Mouse (Mus musculus): ENCODE results near the gene Pex5. TPM values are rescaled to one million over a fixed set of nuclear protein-coding genes. Genes with fewer than 3 reads are reported as not detected.

Gene Pex5
- polyA plus RNA-seq (2015; fragmentation: Nextera tagmentation; extraction: Ambion mirVana) = 35.5 and 39.1 TPM in 2 replicates

DNA sequence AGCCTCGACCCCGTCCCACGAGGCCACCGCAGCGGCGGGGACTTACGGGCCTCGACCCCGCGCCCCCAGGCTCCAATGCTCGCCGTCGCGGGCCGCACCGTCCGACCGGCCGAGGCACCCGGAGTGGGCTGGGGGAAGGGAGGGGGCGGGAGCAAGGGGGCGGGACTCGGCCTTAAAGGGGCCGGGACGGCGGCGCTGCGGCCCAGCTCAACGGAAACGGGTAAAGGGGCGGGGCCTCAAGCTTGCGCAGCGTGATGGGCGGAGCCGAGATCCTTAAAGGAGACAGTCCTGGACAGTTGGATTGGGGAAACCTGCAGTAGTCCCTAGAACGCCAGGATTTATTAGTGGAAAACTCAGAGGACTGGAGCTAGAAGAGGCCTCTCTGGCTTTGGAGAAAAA, at the start of gene Pex5:
Gene Pex5 (minus strand): TSS at position 141 of the 399 bp plus-strand sequence.
- Histone ChIP-seq H3K27me3 (no peaks in the 10 kb centered on the region), H3K4me3 (peak within 1 kb of the TSS; percentile 92), H3K27ac (peak within 1 kb of the TSS; percentile 76), H3K9ac (peak within 1 kb of the TSS; percentile 91), H3K4me1 (peaks cover 16% of the 10 kb centered on the region), H3K9me3 (no peaks in the 10 kb centered on the region), H3K4me2 (peak within 1 kb of the TSS; percentile 68), H3K36me3 (peaks cover 13% of the 10 kb centered on the region)
- WGBS = under 1% methylated on average over 33 of the region's 36 CpGs
- ATAC-seq (ENCODE audit: borderline replicate concordance, extremely low read depth, low FRiP score, low TSS enrichment) = peak; percentile 98

DNA sequence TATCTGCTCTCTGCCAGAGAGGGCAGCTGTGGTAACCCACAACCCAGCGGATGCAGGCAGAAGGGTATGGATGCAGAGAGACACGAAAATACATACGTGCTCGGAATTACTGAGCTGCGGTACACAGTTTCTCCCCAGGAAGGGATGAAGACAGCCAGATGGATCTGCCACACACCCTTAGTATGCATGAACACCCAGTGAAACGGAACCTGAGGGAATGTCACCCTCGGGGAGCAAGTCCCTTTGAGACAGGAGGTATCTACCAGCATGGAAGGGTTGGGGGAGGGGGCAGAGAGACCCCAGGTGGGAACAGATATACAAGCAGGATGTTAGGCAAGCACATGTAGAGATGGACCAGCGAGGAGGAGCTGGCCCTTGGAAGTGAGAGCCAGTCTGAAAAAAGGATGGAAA, 49.0 kb upstream of the Pex5 start:
- H3K9ac ChIP-seq = no peak overlapping the region
- no peaks in the 10 kb centered on the region for H3K27me3 ChIP-seq
- no peak for ATAC-seq (ENCODE audit: borderline replicate concordance, extremely low read depth, low FRiP score, low TSS enrichment)
- WGBS = 33% methylated on average over 8 of the region's 8 CpGs
- H3K36me3 ChIP-seq = no peaks in the 10 kb centered on the region
- no peak overlapping the region for H3K4me3 ChIP-seq
- H3K27ac ChIP-seq = no peak overlapping the region
- no peaks in the 10 kb centered on the region for H3K4me1 ChIP-seq
- peak overlapping the region; percentile 71; the same call in 1 of the 2 replicates for H3K4me2 ChIP-seq
- no peaks in the 10 kb centered on the region for H3K9me3 ChIP-seq

DNA sequence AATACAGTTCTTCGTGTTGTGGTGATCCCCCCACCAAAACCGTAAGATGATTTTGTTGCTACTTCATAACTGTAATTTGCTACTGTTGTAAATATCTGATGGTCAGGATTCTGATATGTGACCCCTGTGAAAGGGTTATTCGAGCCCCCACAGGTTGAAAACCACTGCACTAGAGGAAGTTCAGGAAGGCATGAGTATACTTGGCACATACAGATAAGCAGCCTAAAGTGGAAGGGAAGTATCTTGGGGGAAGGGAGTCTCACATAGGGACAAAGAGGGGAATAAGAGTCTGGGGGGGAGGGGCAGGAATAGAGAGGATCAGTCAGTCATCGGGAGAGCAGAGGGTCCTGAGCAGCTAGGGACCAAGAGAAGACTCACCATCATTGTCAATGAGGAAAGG, 44.5 kb upstream of the Pex5 start:
- no peaks in the 10 kb centered on the region for H3K27me3 ChIP-seq
- H3K4me1 ChIP-seq = no peaks in the 10 kb centered on the region
- WGBS = 58% methylated on average over 4 of the region's 4 CpGs
- H3K9ac ChIP-seq = no peak overlapping the region
- H3K36me3 ChIP-seq = no peaks in the 10 kb centered on the region
- no peak for ATAC-seq (ENCODE audit: borderline replicate concordance, extremely low read depth, low FRiP score, low TSS enrichment)
- no peak overlapping the region for H3K4me3 ChIP-seq
- H3K9me3 ChIP-seq = no peaks in the 10 kb centered on the region
- no peak overlapping the region for H3K4me2 ChIP-seq
- no peak overlapping the region for H3K27ac ChIP-seq

DNA sequence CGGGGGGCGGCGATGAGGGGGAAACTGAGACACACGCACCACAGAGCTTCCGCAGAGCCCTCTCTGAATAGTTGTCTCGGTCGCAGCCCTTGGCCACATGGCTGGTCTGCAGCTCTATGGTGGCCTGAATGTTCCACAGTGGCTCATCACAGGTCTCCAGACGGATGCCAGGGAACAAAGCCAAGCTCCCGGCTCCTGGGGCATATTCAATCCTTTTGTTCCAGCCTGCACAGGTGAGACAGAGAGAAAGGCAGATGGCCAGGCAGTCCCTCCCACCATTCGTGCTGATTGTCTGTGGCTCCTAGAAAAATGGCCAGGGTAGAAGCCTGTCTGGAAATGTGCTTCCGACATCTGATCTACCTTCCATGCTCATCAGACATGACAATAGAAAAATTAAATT, 43.6 kb upstream of the Pex5 start:
- H3K27me3 ChIP-seq = no peaks in the 10 kb centered on the region
- no peaks in the 10 kb centered on the region for H3K9me3 ChIP-seq
- H3K4me2 ChIP-seq = no peak overlapping the region
- no peak for ATAC-seq (ENCODE audit: borderline replicate concordance, extremely low read depth, low FRiP score, low TSS enrichment)
- H3K36me3 ChIP-seq = no peaks in the 10 kb centered on the region
- WGBS = 80% methylated on average over 11 of the region's 11 CpGs
- no peaks in the 10 kb centered on the region for H3K4me1 ChIP-seq
- H3K27ac ChIP-seq = no peak overlapping the region
- no peak overlapping the region for H3K4me3 ChIP-seq
- no peak overlapping the region for H3K9ac ChIP-seq

DNA sequence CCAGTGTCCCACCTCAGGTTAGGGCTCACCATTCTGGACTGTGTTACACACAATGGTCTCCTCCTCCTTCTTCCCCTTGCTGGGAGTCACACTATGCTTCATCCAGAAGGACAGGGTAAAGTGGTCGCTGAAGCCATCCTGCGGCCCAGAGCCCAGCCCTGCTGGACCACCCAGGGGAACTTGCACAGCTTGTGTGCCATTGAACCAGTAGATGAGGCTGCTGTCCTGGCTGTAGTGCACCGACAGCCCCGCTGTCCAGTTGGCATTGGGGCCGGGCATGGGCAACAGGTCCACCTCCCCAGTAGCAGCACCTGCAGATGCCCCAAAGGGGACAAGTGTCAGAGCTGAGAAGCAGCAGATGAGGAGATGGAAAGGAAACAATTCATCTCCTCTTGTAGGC, 43.0 kb upstream of the Pex5 start:
- no peak for ATAC-seq (ENCODE audit: borderline replicate concordance, extremely low read depth, low FRiP score, low TSS enrichment)
- 80% methylated on average over 5 of the region's 5 CpGs for WGBS
- H3K4me1 ChIP-seq = no peaks in the 10 kb centered on the region
- H3K36me3 ChIP-seq = no peaks in the 10 kb centered on the region
- no peaks in the 10 kb centered on the region for H3K27me3 ChIP-seq
- H3K27ac ChIP-seq = no peak overlapping the region
- no peaks in the 10 kb centered on the region for H3K9me3 ChIP-seq
- H3K4me3 ChIP-seq = no peak overlapping the region
- no peak overlapping the region for H3K9ac ChIP-seq
- no peak overlapping the region for H3K4me2 ChIP-seq

DNA sequence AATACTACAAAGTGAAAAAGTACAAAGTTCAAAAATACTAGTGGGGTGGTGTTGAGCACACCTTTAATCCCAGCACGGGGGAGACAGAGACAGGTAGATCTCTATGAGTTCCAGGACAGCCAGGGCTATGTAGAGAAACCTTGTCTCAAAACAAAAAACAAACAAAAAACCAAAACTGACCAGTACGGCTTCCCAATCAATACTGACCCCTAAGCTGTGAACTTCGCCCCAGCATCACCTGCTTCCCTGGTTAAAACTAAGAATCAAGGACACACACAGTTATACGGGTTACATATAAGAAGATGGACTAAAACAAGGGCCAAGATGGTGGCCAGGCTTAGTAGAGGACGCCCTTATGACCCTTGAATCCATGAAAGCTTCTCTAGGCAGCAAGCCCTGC, 41.4 kb upstream of the Pex5 start:
- Histone ChIP-seq H3K4me3 (no peak overlapping the region), H3K36me3 (no peaks in the 10 kb centered on the region), H3K27ac (no peak overlapping the region), H3K4me2 (no peak overlapping the region), H3K4me1 (no peaks in the 10 kb centered on the region), H3K27me3 (no peaks in the 10 kb centered on the region), H3K9ac (no peak overlapping the region), H3K9me3 (no peaks in the 10 kb centered on the region)
- WGBS = 90% methylated on average over 5 of the region's 5 CpGs
- no peak for ATAC-seq (ENCODE audit: borderline replicate concordance, extremely low read depth, low FRiP score, low TSS enrichment)

DNA sequence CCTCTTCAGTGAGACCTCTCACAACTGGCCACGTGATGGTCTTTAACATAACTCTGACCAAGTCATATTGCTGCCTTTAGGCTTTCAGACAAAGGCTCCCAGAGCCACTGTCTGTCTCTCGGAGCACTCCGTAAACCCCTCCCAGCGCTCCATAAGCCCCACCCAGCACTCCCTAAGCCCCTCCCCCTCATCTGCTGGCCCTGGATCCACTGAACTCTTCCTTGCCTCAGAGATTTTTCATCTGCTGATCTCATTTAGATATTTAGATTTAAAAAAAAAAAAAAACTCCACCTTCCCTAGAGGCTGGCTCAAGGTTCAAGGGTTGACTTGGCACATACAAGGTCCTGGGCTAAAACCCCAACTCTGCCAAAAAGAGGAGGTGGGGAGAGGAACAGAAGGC, 38.9 kb upstream of the Pex5 start:
- no peaks in the 10 kb centered on the region for H3K4me1 ChIP-seq
- no peaks in the 10 kb centered on the region for H3K36me3 ChIP-seq

DNA sequence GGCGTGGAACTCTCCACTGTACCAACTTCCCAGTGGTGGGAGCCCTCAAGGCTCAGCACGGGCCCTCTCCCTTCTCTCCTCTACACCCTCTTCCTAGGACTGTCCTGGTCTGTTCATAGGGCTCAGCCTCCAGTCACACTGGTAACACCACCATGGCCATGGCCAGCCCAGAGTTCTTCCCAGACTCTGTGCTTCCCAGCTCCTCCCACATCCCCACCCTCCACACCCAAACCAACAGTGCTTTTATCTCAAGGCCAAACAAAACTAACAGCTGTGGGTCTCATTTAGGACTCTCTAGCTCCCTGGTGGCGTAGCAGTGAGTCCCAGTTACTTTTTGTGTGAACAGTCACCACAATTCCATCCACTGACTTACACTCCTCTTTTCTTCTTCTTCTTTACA, 37.1 kb upstream of the Pex5 start:
- WGBS = 62% methylated on average over 3 of the region's 3 CpGs

More for the DNA sequence above, 38.9 kb upstream of the Pex5 start:
- H3K4me2 ChIP-seq = no peak overlapping the region
- H3K9me3 ChIP-seq = no peaks in the 10 kb centered on the region
- H3K27me3 ChIP-seq = no peaks in the 10 kb centered on the region
- WGBS = 39% methylated on average over 4 of the region's 4 CpGs
- H3K27ac ChIP-seq = no peak overlapping the region
- no peak overlapping the region for H3K9ac ChIP-seq
- no peak for ATAC-seq (ENCODE audit: borderline replicate concordance, extremely low read depth, low FRiP score, low TSS enrichment)
- H3K4me3 ChIP-seq = no peak overlapping the region

DNA sequence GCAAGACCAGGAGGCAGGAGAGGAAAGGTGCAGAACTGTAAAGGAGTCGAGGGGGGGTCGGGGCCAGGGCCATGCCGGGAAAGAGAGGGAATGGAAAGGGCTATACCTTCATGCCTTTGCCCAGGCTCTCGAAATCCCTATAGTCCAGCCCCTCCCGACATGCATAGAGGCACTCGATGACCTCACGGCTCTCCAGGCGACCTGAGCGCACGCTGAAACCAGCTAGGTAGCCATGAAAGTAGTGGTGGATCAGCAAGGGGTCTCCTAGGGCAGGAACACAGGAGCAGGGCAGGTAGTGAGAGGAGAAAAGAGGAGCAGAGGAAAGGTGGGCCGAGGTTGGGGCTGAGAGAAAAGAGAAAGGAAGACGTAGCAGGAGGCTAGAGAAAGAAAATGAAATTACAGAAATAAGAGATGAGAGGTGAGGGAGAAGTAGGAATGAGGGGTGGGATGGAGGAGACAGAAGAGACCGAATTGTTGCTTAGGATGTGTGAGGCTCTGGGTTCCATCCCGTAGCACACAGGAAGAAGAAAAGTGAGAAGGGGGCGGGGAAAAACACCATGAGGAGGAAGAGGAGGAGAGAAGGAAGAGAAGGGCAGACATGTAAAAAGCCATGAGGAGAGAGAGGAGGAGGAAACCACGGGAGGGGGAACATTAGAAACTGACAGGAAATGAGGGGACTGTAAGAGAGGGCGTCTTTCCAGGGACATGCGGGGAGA, 35.0 kb upstream of the Pex5 start:
- no peak for ATAC-seq (ENCODE audit: borderline replicate concordance, extremely low read depth, low FRiP score, low TSS enrichment)
- Histone ChIP-seq H3K4me1 (no peaks in the 10 kb centered on the region), H3K4me2 (no peak overlapping the region), H3K9me3 (no peaks in the 10 kb centered on the region), H3K4me3 (no peak overlapping the region), H3K9ac (no peak overlapping the region), H3K27me3 (no peaks in the 10 kb centered on the region), H3K36me3 (no peaks in the 10 kb centered on the region), H3K27ac (no peak overlapping the region)
- WGBS = 74% methylated on average over 18 of the region's 18 CpGs

More for the DNA sequence above, 37.1 kb upstream of the Pex5 start:
- ATAC-seq (ENCODE audit: borderline replicate concordance, extremely low read depth, low FRiP score, low TSS enrichment) = 0 out of 2 replicates have a peak, but pooled peaks have one; percentile 17
- Histone ChIP-seq H3K27ac (no peak overlapping the region), H3K9me3 (no peaks in the 10 kb centered on the region), H3K4me2 (no peak overlapping the region), H3K4me3 (no peak overlapping the region), H3K9ac (no peak overlapping the region), H3K36me3 (no peaks in the 10 kb centered on the region), H3K27me3 (no peaks in the 10 kb centered on the region), H3K4me1 (no peaks in the 10 kb centered on the region)

DNA sequence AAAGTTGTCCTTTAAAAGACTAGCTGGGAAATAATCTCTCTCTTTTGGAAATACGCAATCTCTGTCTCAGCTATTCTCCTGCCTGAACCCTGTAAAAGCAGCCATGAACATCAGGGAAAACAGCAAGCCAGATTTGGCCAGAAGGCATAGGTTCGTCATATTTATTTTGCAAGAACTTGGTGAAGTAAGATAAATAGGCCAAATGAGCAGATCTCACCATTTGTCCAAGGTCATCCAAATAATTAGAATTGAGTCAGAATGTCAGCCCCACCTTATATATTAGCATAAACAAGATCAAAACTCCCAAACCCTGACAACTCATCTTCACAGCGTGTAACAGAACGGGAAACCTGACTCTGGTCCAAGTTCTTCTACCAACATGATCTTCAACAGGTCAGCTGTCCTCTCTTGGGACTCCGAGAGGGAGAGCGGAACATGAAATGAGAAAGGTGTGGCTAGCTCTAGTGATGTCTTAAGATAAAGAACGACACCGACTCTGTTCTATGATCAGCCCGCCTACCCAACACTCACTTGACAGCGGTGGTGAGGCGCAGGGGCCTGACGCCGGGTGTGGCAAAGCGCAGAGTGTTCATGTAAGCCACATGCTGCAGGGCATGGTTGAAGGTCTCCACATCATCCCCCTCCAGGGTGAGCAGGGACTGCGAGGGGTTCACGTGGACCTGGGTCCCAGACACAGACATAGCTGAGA, 34.2 kb upstream of the Pex5 start:
- 86% methylated on average over 16 of the region's 16 CpGs for WGBS
- H3K36me3 ChIP-seq = no peaks in the 10 kb centered on the region
- no peaks in the 10 kb centered on the region for H3K9me3 ChIP-seq
- H3K4me2 ChIP-seq = no peak overlapping the region
- no peak overlapping the region for H3K27ac ChIP-seq
- no peaks in the 10 kb centered on the region for H3K4me1 ChIP-seq
- H3K27me3 ChIP-seq = no peaks in the 10 kb centered on the region
- H3K4me3 ChIP-seq = no peak overlapping the region
- no peak for ATAC-seq (ENCODE audit: borderline replicate concordance, extremely low read depth, low FRiP score, low TSS enrichment)
- H3K9ac ChIP-seq = no peak overlapping the region

DNA sequence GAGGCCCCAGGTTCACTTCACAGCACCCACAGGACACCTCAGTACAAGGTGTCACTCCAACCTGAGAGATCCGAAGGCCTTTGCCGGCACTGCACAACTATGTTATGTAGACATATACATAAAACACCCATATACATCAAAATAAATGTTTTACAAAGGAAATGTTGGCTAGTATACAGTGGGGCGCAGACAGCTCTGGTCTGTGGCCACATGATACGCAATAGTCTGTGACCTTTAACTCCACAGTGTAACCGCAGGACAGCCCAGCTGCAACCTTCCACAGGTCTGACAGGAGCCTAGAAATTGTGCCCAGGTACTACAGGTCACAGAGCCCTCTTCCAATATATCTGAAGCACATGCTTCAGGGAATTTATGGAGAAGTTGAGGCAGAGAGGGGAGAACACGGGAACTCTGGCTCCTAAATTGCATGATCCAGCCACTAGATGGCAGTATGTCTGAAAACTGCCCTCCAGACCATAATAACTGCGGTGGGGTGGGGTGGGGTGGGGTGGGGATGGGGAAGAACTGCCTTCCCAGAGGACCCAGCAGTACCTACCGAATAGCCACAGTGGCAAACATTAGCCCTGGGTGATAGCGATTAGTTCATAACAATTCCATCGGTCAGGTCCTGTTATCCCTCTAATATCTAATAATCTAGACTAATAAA, 33.5 kb upstream of the Pex5 start:
- ATAC-seq (ENCODE audit: borderline replicate concordance, extremely low read depth, low FRiP score, low TSS enrichment) = no peak
- Histone ChIP-seq H3K36me3 (no peaks in the 10 kb centered on the region), H3K9me3 (no peaks in the 10 kb centered on the region), H3K4me1 (no peaks in the 10 kb centered on the region), H3K27ac (no peak overlapping the region), H3K27me3 (no peaks in the 10 kb centered on the region), H3K4me3 (no peak overlapping the region), H3K9ac (no peak overlapping the region), H3K4me2 (no peak overlapping the region)
- 71% methylated on average over 10 of the region's 10 CpGs for WGBS

DNA sequence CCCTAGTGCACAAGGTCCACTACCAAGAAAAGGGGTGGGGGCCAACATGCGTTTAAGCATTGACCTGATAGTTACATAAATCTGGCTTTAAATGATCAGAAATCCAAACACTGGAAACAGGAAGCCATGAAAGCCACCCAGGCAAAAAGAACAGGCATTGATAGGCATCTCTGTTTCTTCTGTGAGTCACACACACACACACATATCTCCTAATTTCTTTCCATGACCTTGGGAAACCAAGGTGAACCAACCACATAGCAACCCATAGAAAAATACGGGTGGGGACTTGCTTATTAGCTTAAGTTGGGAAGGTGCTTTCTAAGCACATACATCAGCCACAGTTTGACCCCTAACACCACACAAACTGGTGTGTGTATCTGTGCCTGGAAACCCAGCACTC, 32.5 kb upstream of the Pex5 start:
- Histone ChIP-seq H3K9me3 (no peaks in the 10 kb centered on the region), H3K4me2 (no peak overlapping the region), H3K4me3 (no peak overlapping the region), H3K27ac (no peak overlapping the region), H3K4me1 (no peaks in the 10 kb centered on the region), H3K9ac (no peak overlapping the region), H3K36me3 (no peaks in the 10 kb centered on the region), H3K27me3 (no peaks in the 10 kb centered on the region)
- 67% methylated on average over 2 of the region's 2 CpGs for WGBS
- ATAC-seq (ENCODE audit: borderline replicate concordance, extremely low read depth, low FRiP score, low TSS enrichment) = no peak

Measured in lung, embryonic 15.5 days (tissue).